Mouse (Mus musculus) limb, embryonic 12.5 days (tissue): ENCODE results near the gene 1700007K13Rik. TPM values are rescaled to one million over a fixed set of nuclear protein-coding genes. Genes with fewer than 3 reads are reported as not detected.
A peak's percentile ranks its signal among the peaks of the same experiment; 100 is the strongest.
"Not testable (repeated sequence)": the region's sequence is repeated elsewhere in the genome, so short reads cannot be mapped to it uniquely, and the experiment has no call there.

Source experiments
- ATAC-seq: fragments of 200-750 bp; cut with Nextera tagmentation; 2 replicates; pipeline ENCODE4 v1.8.0; 2017; ENCODE audit warnings: low read depth, moderate TSS enrichment; ENCODE audit not compliant: insufficient number of reproducible peaks, insufficient read depth, low FRiP score, low TSS enrichment
- H3K27ac ChIP-seq: fragments of 300-500 bp; sonication (generic); 2 replicates; pipeline ENCODE4 v1.5.1; 2016; ENCODE audit warnings: mild to moderate bottlenecking, moderate library complexity
- H3K27me3 ChIP-seq: fragments of 300-500 bp; sonication (generic); 2 replicates; pipeline ENCODE4 v1.6.1; 2016; ENCODE audit warnings: mild to moderate bottlenecking, moderate library complexity
- H3K36me3 ChIP-seq: fragments of 300-500 bp; sonication (generic); 2 replicates; pipeline ENCODE4 v1.6.1; 2016; ENCODE audit warnings: mild to moderate bottlenecking, moderate library complexity
- H3K4me1 ChIP-seq: fragments of 300-500 bp; sonication (generic); replicated peaks from 2 replicates; pipeline ENCODE4 v1.6.1; 2016
- H3K4me2 ChIP-seq: fragments of 300-500 bp; sonication (generic); 2 replicates; pipeline ENCODE4 v1.6.1; 2016; ENCODE audit warnings: mild to moderate bottlenecking, moderate library complexity
- H3K4me3 ChIP-seq: fragments of 300-500 bp; sonication (generic); replicated peaks from 2 replicates; pipeline ENCODE4 v1.5.1; 2016; ENCODE audit warnings: mild to moderate bottlenecking
- H3K9ac ChIP-seq: fragments of 300-500 bp; sonication (generic); replicated peaks from 2 replicates; pipeline ENCODE4 v1.6.1; 2016; ENCODE audit warnings: mild to moderate bottlenecking, moderate library complexity
- H3K9me3 ChIP-seq: fragments of 300-500 bp; sonication (generic); 2 replicates; pipeline ENCODE4 v1.6.1; 2016; ENCODE audit warnings: mild to moderate bottlenecking, moderate library complexity
- WGBS: fragments of 180-500 bp; shearing (Covaris S2); methylation state at CpG from one replicate; pipeline ENCODE4 v1.1.7; 2016; 5-methylcytosine and 5-hydroxymethylcytosine counted together
- polyA plus RNA-seq: library from polyadenylated mRNA; unstranded; fragments of >200 nt; fragmentation: Nextera tagmentation; extraction: Ambion mirVana; gene quantifications from 2 replicates; pipeline ENCODE4 v1.2.1, GENCODE M21; 2016

1700007K13Rik gene
- polyA plus RNA-seq, 1 experiment from 2014 or later = 0.70 TPM

DNA sequence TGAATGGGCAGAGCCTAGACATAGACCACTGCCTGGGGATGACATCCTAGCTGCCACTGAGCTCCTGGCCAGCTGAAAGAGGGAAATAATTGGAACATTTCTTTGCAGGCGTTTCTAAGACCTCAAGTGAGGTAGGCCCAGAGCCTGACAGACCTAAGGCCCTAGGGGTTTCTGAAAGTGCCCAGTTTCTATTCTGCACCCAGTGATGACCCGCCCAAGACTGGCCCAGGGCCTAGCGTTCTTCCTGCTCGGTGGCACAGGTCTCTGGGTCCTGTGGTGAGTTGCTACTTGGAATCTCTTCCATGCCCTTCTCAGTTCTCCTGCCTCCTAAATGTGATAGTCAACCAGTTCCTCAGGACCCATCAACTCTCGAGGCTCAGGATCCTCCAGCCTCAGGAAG is 31.4 kb upstream of the 1700007K13Rik start:
- ATAC-seq = no peak
- 0 out of 2 replicates have a peak, but pooled peaks cover 4% of the 10 kb centered on the region for H3K27me3 ChIP-seq
- H3K27ac ChIP-seq = no peak overlapping the region
- H3K36me3 ChIP-seq = no peaks in the 10 kb centered on the region
- 78% methylated on average over 5 of the region's 5 CpGs for WGBS
- H3K9ac ChIP-seq = no peak overlapping the region
- no peaks in the 10 kb centered on the region for H3K9me3 ChIP-seq
- H3K4me3 ChIP-seq = no peak overlapping the region
- no peak overlapping the region for H3K4me2 ChIP-seq
- H3K4me1 ChIP-seq = no peaks in the 10 kb centered on the region

DNA sequence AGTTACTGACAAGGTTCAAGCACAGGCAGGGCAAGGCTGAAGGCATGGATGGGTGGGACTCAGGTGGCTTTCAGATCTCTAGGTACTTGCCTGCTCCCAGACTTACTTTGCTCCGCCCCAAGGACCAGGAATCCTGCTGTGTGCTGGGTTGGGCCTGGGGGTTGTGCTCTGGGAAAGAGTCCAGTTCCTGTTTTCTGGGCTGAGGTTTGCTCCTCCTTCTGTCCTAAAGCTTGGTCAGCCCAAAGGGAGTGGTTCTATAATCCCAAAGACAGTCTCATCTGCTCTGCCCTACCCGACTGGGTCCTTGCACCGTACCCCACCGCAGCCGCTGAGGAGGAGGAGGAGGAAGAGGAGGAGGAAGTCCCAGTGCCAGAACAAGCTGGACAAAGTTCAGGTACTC is 30.5 kb upstream of the 1700007K13Rik start, which contains the start of gene Gbgt1:
Gene Gbgt1 (plus strand): TSS at position 221 of the 400 bp plus-strand sequence.
- Histone ChIP-seq H3K4me3 (no peak within 1 kb of the TSS), H3K4me1 (no peaks in the 10 kb centered on the region), H3K36me3 (no peaks in the 10 kb centered on the region), H3K9me3 (no peaks in the 10 kb centered on the region), H3K9ac (0 out of 2 replicates have a peak within 1 kb of the TSS, but pooled peaks have one; percentile 1), H3K27ac (no peak within 1 kb of the TSS), H3K4me2 (no peak within 1 kb of the TSS), H3K27me3 (0 out of 2 replicates have a peak, but pooled peaks cover 4% of the 10 kb centered on the region)
- 86% methylated on average over 5 of the region's 5 CpGs for WGBS
- ATAC-seq = no peak

DNA sequence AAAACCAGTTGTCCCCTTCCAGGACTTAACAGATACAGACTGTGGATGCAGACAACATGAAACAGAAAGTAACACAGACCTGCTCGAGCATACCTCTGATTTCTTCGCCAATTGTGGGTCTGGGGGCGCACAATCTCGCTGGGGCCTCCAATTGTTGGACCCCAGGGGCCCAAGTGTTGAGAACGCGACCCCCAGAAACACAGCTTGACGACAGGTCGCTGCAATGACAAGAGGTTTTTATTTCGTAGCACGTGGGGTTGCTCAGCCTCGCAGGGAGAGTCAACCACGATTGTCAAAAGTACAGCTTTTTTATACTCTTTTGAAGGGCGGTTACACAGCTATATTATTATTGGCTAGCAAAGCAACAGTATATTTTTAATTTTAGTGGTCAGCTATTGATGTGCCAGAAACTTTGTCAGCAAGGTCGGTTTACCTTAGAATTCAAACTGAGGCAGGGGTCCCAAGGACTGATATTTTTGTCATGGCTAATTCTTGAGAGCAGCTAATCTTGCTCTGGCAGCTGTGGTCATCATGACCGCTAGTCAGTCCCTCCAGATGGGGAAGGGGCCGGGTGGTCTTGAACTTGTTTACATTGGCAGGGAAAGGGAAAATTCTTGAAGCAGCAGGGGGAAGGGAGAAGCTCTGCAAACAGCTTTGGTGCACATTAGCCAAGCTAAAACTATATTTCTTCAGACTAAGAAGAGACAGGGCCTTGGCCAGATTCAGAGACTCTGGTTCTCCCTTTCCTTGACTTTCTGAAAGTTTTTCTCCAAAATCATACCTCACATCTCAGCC is 29.9 kb upstream of the 1700007K13Rik start:
- Histone ChIP-seq H3K4me2 (no peak overlapping the region), H3K9me3 (no peaks in the 10 kb centered on the region), H3K9ac (no peak overlapping the region), H3K4me1 (no peaks in the 10 kb centered on the region), H3K27me3 (no peaks in the 10 kb centered on the region), H3K27ac (no peak overlapping the region), H3K4me3 (no peak overlapping the region), H3K36me3 (no peaks in the 10 kb centered on the region)
- WGBS = 85% methylated on average over 16 of the region's 16 CpGs
- no peak for ATAC-seq

DNA sequence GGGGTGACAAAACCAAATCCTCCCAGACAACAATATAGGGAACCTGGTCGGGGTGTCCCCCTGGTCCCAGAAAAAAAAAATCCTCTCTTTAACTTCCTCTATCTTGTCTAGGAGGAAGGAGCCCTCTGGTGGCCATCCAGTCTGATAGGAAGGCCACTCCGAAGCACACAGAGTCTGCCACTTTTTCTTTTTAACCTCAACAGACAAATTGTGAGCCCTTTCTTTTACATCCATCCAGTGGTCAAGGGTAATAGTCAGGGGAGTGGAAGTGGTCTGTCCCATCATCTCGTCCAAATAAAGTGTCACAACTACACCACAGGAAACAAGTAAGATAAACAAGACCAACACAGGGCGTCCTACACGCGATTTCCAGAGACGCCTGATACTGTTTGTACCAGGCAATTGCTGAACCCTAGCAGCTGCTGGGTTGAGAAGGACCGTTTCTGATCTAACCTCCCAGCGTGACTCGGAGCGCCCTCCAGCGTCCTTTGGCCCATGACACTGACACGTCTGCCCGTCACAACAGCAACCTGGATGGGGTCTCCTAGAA is 29.1 kb upstream of the 1700007K13Rik start:
- no peaks in the 10 kb centered on the region for H3K27me3 ChIP-seq
- H3K36me3 ChIP-seq = no peaks in the 10 kb centered on the region
- H3K4me3 ChIP-seq = no peak overlapping the region
- H3K9ac ChIP-seq = no peak overlapping the region
- H3K27ac ChIP-seq = no peak overlapping the region
- no peak overlapping the region for H3K4me2 ChIP-seq
- ATAC-seq = no peak
- H3K4me1 ChIP-seq = no peaks in the 10 kb centered on the region
- no peaks in the 10 kb centered on the region for H3K9me3 ChIP-seq
- 87% methylated on average over 14 of the region's 14 CpGs for WGBS

DNA sequence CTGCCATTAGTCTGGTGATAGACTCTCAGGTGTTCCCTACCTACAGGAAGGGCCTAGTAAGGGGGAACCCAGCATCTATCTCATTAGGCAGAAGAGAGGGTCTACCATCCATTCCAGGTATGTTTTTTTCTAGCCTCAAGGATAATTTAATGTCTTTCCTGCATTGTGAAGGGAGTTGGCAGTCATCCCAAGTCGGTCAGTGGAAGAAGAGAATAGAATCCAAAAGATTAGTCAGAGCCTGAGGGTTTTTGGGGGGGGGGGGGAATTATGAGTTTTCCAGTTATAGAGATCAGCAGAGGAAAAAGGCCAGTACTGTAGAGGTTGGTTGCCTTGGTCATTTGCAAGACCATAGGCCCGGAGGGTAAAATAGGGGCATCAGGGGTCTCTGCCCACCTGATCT is 28.4 kb upstream of the 1700007K13Rik start:
- no peak overlapping the region for H3K4me2 ChIP-seq
- no peaks in the 10 kb centered on the region for H3K27me3 ChIP-seq
- 85% methylated on average over 2 of the region's 2 CpGs for WGBS
- no peaks in the 10 kb centered on the region for H3K9me3 ChIP-seq
- no peaks in the 10 kb centered on the region for H3K36me3 ChIP-seq
- no peak overlapping the region for H3K4me3 ChIP-seq
- H3K27ac ChIP-seq = no peak overlapping the region
- H3K9ac ChIP-seq = no peak overlapping the region
- H3K4me1 ChIP-seq = no peaks in the 10 kb centered on the region
- ATAC-seq = no peak

DNA sequence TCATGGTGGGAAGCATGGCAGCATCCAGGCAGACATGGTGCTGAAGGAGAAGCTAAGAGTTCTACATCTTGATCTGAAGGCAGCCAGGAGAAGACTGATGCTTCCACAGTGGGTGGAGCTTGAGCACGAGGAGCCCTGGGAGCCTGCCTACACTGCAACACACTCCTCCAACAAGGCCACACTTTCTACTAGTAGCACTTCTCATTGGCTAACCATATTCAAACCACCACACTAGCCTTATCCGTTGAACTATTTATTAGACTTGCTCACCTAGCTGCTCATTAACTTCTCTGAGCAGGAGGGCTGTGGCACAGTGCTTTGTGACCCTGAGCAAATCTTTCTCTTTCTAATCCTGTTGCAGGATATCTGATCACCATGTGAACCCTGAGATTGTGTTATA is 17.7 kb upstream of the 1700007K13Rik start:
- Histone ChIP-seq H3K9ac (no peak overlapping the region), H3K27ac (no peak overlapping the region), H3K4me2 (no peak overlapping the region), H3K4me3 (no peak overlapping the region), H3K27me3 (no peaks in the 10 kb centered on the region), H3K36me3 (no peaks in the 10 kb centered on the region), H3K4me1 (0 out of 2 replicates have a peak, but pooled peaks cover 3% of the 10 kb centered on the region), H3K9me3 (no peaks in the 10 kb centered on the region)
- no peak for ATAC-seq
- WGBS = 70% methylated on average over 2 of the region's 2 CpGs

DNA sequence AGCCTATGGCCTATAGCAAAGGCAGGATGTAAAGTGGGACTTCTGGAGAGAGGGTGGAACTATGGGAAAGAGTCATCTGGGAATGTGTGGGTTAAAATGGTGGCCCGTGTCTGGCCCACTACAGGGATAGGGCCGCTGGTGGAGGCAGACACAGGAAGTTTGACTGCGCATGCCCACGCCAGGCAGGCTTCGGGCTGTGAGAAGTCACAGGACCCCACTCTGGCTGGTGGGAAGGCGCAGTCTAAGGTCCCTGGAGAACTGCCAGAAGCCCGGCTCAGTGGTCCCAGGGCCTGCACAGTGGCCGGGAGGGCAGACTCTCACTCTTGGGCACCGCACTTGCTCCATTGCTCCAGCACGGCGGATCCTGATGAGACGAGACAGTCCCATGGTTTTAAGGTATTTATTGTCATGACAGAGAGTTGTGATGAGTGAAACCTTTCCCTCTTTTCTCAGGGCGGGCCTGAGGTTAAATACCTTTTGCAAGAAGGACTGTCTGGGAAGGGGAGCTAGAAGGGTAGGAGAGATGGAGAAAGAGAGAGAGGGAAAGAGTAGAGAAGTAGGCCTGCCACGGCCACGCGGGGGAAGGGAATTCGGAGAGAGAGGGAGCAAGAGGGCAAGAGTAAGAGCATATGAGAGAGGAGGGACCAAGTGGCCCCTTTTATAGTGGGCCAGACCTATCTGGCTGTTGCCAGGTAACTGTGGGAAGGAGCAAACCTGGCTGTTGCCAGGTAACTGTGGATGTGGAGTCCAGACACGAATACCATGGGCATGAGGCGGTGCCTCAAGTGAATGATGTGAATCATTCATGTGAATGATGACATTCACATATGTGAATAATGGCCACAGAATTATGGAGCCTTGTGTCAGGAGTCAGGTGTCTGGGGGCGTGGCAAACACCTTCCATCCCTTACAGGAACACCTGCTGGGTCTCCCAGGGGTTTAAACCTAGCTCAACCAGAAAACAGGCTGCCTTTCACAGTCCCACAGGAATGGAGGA is 13.4 kb upstream of the 1700007K13Rik start:
- no peaks in the 10 kb centered on the region for H3K9me3 ChIP-seq
- H3K9ac ChIP-seq = no peak overlapping the region
- no peaks in the 10 kb centered on the region for H3K36me3 ChIP-seq
- H3K4me2 ChIP-seq = no peak overlapping the region
- peak overlapping the region; percentile 51 for H3K27ac ChIP-seq
- 76% methylated on average over 20 of the region's 20 CpGs for WGBS
- H3K4me1 ChIP-seq = 0 out of 2 replicates have a peak, but pooled peaks cover 3% of the 10 kb centered on the region
- no peaks in the 10 kb centered on the region for H3K27me3 ChIP-seq
- no peak overlapping the region for H3K4me3 ChIP-seq
- ATAC-seq = no peak

DNA sequence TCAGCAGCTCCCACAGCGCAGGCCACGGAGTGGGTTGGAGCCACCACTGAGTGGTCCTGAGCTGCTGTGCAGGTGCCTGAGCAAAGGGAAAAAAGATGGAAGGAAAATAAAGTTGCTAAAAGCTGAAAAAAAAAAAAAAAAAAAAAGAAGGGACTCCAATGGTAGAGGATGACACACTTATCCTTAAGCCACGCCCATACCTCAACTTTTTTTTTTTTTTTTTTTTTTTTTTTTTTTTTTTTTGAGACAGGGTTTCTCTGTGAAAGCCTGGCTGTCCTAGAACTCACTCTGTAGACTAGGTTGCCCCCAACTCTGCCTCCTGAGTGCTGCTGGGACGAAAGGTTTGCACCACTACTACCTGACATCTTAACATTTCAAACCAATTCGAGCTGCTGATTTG is 11.9 kb upstream of the 1700007K13Rik start:
- H3K27me3 ChIP-seq, H3K4me1 ChIP-seq, H3K9me3 ChIP-seq, H3K4me2 ChIP-seq, H3K36me3 ChIP-seq, H3K4me3 ChIP-seq, H3K27ac ChIP-seq, H3K9ac ChIP-seq, ATAC-seq: not testable (repeated sequence)
- WGBS = 97% methylated on average over 4 of the region's 5 CpGs

DNA sequence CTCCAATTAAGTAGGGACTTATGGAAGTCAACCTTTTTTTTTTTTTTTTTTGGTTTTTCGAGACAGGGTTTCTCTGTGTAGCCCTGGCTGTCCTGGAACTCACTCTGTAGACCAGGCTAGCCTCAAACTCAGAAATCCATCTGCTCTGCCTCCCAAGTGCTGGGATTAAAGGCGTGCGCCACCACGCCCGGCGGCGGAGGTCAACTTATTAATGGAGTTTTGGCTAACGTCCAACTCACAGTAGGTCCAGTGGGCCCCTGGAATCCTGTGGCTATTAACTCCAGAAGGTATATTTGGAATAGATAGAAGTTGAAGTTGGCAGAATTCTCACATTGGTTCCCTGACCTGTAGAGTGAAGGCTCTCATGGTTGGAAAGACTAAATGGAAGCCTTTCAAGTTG is 5.9 kb upstream of the 1700007K13Rik start:
- H3K9ac ChIP-seq, H3K27ac ChIP-seq, ATAC-seq, H3K4me2 ChIP-seq, H3K4me1 ChIP-seq, H3K27me3 ChIP-seq, H3K4me3 ChIP-seq: not testable (repeated sequence)
- Histone ChIP-seq H3K36me3 (peaks cover 45% of the 10 kb centered on the region), H3K9me3 (0 out of 2 replicates have a peak, but pooled peaks cover 11% of the 10 kb centered on the region)
- 93% methylated on average over 8 of the region's 8 CpGs for WGBS

DNA sequence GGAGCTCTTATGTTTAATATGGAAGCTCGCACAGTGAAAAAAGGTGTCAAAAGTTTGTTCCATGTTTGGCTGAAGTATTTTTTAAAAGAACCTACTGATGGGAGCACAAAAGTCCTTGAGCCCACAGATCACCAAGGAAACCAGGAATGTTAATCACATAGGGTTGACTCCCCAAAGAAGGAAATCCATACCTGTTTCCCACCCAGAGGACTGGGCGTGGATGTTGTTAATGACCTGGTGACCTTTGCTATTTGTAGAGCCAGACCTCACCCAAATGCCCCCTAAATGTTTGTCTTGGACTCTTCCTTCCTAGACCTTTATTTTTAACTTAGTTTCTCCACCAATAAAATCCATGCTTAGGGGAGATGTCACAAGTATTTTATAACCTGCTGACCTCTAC is 4.5 kb upstream of the 1700007K13Rik start:
- ATAC-seq = no peak
- H3K27ac ChIP-seq = no peak overlapping the region
- no peak overlapping the region for H3K4me3 ChIP-seq
- H3K4me1 ChIP-seq = peaks cover 15% of the 10 kb centered on the region
- 94% methylated on average over 2 of the region's 2 CpGs for WGBS
- H3K9me3 ChIP-seq = 0 out of 2 replicates have a peak, but pooled peaks cover 11% of the 10 kb centered on the region
- H3K4me2 ChIP-seq = no peak overlapping the region
- H3K36me3 ChIP-seq = peaks cover 45% of the 10 kb centered on the region
- H3K27me3 ChIP-seq = peaks cover 4% of the 10 kb centered on the region; the same call in 1 of the 2 replicates
- no peak overlapping the region for H3K9ac ChIP-seq

DNA sequence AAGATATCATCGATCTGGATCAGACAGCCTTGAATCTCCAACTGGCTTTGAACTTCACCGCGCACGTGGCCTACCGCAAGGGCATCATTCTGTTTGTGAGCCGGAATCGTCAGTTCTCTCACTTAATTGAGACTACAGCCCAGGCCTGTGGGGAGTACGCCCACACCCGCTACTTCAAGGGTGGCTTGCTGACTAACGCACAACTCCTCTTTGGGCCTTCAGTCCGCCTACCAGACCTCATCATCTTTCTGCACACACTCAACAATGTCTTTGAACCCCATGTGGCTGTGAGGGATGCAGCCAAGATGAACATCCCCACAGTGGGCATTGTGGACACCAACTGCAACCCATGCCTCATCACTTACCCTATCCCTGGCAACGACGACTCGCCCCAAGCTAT is 3.3 kb upstream of the 1700007K13Rik start:
- Histone ChIP-seq H3K9me3 (0 out of 2 replicates have a peak, but pooled peaks cover 11% of the 10 kb centered on the region), H3K27me3 (peaks cover 12% of the 10 kb centered on the region; the same call in 1 of the 2 replicates), H3K4me3 (no peak overlapping the region), H3K27ac (no peak overlapping the region), H3K4me2 (0 out of 2 replicates have a peak overlapping the region, but pooled peaks have one; percentile 84), H3K9ac (no peak overlapping the region), H3K36me3 (peaks cover 45% of the 10 kb centered on the region), H3K4me1 (peaks cover 15% of the 10 kb centered on the region)
- 96% methylated on average over 14 of the region's 14 CpGs for WGBS
- no peak for ATAC-seq
